Mouse (Mus musculus): ENCODE results near the gene Tmem37. TPM values are rescaled to one million over a fixed set of nuclear protein-coding genes. Genes with fewer than 3 reads are reported as not detected.

Tmem37 gene
- polyA plus RNA-seq, 1 experiment from 2014 or later, result 6.7 TPM

- Histone ChIP-seq H3K4me3 (no peak overlapping the region), H3K36me3 (replicated peaks) (no peaks in the 10 kb centered on the region), H3K9me3 (no peaks in the 10 kb centered on the region), H3K4me1 (peaks cover 19% of the 10 kb centered on the region), H3K27me3 (ENCODE audit: poor library complexity, severe bottlenecking) (0 out of 2 replicates have a peak, but pooled peaks cover 10% of the 10 kb centered on the region), H3K27ac (no peak overlapping the region)
- no peak for DNase-seq (ENCODE audit: extremely low spot score, low spot score)
- 95% methylated on average over 12 of the region's 12 CpGs for WGBS
These were observed 54.4 kb downstream of the Tmem37 start for GRCm38 (mm10) chr1:120019428-120019827.

DNA sequence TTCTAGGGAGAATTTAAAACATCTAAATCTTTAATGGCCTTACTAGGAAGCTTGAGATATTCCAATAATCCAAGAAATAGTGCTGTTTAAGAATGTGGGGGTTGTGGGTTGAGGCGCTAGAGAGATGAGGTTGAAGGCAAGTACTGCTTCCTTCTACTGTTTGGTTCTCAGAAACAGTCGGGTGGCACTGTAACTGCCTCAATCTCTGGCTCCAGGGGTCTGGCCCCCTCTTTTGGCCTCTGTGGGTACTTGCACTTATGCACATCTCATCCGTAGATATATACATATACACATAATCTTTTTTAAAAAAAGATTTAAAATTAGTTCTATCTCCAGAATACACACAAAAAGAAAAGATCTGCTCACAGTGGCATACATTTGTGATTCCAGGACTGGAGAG is 55.0 kb downstream of the Tmem37 start:
- DNase-seq (ENCODE audit: extremely low spot score, low spot score), result no peak
- no peak overlapping the region for H3K4me3 ChIP-seq
- no peaks in the 10 kb centered on the region for H3K36me3 ChIP-seq (replicated peaks)
- H3K27ac ChIP-seq, result no peak overlapping the region
- 0 out of 2 replicates have a peak, but pooled peaks cover 10% of the 10 kb centered on the region for H3K27me3 ChIP-seq (ENCODE audit: poor library complexity, severe bottlenecking)
- H3K9me3 ChIP-seq, result no peaks in the 10 kb centered on the region
- H3K4me1 ChIP-seq, result peaks cover 15% of the 10 kb centered on the region
- WGBS, result 46% methylated on average over 3 of the region's 3 CpGs

Other genes starting within 250 kb of the Tmem37 start
- gene Ptpn4, start 236.5 kb downstream of the Tmem37 start, polyA plus RNA-seq (2016; fragmentation: Nextera tagmentation; extraction: Ambion mirVana), result 7.6 and 8.2 TPM in 2 replicates
- 10.0 and 11.2 TPM in 2 replicates for gene Tmem177, start 160.9 kb downstream of the Tmem37 start, polyA plus RNA-seq (2016; fragmentation: Nextera tagmentation; extraction: Ambion mirVana)
- 0.16 TPM in 1 of 2 replicates, not detected in the other for gene Cfap221, start 76.8 kb downstream of the Tmem37 start, polyA plus RNA-seq (2016; fragmentation: Nextera tagmentation; extraction: Ambion mirVana)
- gene Sctr, start 67.2 kb downstream of the Tmem37 start, polyA plus RNA-seq (2016; fragmentation: Nextera tagmentation; extraction: Ambion mirVana), result 0.16 and 0.17 TPM in 2 replicates
- 797 and 870 TPM in 2 replicates for gene Dbi, start 47.0 kb upstream of the Tmem37 start, polyA plus RNA-seq (2016; fragmentation: Nextera tagmentation; extraction: Ambion mirVana)
- 21.6 and 22.7 TPM in 2 replicates for gene 3110009E18Rik, start 47.1 kb upstream of the Tmem37 start, polyA plus RNA-seq (2016; fragmentation: Nextera tagmentation; extraction: Ambion mirVana)
- gene Steap3, start 198.6 kb upstream of the Tmem37 start, polyA plus RNA-seq (2016; fragmentation: Nextera tagmentation; extraction: Ambion mirVana), result 3.4 and 3.5 TPM in 2 replicates